Mouse (Mus musculus): ENCODE measurements at regions not wholly inside any gene's neighbourhood (a gene's known extent, or its start where the extent isn't known, plus 50 kb on each side); places are given as distances from the start of the nearest gene placed in this dataset.

DNA sequence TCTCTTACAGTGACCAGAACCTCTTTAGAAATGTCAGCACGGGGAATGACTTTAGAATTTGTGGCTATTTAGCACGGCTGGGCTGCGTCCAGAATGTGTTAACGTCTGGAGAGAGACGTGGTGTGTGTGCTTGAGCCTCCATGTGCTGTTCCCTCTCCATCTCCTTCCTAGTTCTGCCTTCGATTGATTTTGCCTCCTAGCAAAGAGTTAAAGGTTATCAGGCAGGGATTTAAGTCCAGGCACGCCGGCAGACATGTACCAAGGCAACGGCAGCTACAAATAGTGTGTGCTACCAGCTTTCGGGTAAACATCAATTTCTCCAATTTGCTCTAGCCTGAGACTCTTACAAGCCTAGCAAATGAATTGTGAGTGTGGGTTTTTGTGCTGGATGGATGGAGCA lies 285.7 kb downstream of the Icos start:
- no peak for DNase-seq (ENCODE audit: low read depth in 1 of 2, low spot score in 2 of 2)

DNA sequence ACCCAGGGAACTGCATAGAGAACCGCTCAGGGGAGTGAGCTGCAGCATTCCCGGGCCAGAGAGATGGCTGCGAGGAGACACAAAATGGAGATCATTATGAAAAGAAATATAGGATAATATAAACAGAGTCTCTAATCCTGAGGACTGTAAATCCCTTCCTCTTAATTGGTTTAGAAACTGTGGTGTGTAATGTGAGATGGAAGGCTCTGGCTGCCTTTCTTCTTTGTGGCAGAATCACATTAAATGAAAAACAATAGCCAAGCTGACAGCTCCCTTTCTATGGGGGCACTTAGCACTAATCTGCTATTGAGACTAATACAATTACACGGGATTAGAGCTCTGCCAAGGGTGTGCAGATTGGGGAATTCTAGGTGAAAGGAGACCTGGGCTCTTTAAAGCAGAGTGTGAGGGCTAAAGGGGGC lies 288.0 kb downstream of the Icos start:
- DNase-seq (ENCODE audit: low read depth in 1 of 2, low spot score in 2 of 2), result no peak

DNA sequence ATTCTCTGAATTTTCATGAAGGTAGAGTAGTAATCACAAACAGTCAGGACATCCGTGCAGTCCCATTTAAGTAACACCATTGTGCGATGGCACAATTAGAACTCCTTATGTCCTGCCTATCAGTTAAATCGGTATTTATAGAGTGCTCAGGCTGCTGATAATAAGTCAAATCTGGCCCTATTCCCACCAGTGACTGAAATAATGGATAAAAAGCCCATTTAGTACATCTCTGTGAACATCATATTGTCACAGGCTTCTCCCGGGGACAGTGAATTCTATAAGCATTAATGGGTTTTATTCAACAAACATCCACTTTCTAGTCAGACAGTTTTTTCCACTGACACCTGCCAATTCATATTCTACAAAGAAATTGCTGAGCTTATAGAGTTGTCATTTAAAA lies 296.1 kb downstream of the Icos start:
- DNase-seq (ENCODE audit: low read depth in 1 of 2, low spot score in 2 of 2), result no peak

DNA sequence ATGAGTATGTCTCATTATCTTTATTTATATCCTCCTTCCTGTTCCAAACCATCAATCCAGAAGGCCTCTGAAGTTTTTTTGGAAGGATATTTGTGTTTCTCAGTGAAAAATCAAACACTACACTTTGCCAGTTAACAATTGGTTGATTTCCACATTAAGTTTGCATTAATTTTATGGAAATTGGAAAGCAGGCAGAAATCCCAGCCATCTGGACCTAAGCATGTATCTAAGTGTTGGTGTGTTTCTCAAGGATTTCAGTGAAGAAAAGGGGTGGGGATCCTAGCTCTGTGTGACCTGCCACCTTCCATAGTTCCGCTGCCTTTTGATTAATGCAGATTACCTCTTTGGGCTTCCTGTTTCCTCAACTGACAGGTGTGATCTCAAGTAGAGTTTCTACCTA lies 296.5 kb downstream of the Icos start:
- DNase-seq (ENCODE audit: low read depth in 1 of 2, low spot score in 2 of 2), result no peak

DNA sequence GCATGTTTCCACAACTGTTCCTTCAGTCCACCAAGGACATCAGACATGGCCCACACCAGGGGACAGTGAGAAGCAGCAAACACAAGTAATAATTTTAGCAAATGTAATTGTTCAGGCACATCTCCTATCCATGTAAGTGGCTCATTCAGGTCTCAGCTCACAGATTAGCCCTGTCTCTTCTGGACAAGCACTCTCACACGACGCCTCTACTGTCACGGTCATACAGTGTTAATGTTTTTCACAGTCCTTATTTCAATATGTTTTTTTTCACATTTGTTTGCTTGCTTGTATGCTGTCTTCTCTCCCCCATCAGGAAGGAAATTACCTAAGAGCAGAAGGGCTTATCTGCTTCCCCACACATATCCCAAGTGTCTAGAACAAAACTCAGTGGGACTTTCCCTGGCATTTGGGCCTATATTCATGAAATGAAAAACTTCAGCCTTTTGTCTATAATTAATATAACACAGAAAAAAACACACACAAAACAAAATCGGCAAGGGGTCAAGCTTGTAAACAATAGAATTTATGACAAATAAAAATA lies 299.5 kb downstream of the Icos start:
- no peak for DNase-seq (ENCODE audit: low read depth in 1 of 2, low spot score in 2 of 2)

DNA sequence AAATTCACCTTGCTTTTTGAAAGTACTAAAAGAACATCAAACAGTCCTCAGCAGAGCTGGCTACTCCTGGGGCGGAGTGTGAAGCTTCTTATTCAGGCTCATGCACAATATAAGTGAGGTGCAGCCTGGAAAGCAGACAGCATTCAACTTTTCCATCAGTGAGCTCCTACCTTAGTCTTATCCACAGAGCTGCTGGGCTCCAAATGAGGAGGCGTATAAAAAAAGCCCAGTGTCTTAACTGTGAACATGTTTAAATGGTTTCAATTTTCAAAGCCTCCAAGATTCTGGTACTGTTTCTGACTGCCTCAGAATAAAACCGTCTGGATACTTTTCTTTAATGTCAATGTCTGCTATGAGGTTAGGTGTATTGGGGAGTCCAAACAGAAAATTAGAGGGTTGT lies 310.5 kb downstream of the Icos start:
- DNase-seq (ENCODE audit: low read depth in 1 of 2, low spot score in 2 of 2), result no peak

DNA sequence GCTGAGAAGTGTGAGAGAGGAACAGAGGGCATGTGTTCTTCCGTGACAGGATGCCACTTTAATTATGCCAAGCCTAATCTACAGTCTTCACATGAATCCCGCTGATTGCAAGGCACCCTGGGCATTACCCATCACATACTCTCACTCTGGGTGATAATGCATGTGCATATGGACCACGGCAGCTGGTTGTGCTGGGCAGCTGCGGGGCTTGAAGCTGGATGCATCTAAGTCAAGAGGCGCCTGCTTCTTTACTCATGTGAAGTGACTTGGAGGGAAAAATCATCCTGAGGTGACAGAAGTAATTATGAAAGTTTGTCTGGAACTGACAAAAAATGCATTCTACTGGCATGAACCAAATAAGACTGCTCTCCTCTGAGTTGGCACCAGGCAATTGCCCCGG lies 311.2 kb downstream of the Icos start:
- no peak for DNase-seq (ENCODE audit: low read depth in 1 of 2, low spot score in 2 of 2)

DNA sequence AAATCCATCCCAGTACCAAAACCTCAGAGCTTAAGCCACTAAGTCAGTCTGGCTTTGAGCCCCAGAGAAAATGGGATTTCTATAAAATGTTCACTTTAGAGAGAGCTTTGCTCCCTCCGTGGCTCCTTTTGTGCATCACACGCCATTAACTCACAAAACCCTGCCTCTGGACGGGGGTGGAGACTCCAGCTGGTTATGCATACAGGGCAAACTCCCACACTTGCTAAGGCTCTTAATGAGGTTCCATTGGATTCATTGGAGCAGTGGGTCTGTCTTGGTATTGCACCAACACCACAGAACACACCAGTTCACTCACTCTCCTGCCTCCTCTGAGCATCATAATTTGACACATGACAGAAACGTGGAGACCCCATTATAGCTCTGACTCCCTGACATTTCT lies 311.8 kb downstream of the Icos start:
- DNase-seq (ENCODE audit: low read depth in 1 of 2, low spot score in 2 of 2), result no peak

DNA sequence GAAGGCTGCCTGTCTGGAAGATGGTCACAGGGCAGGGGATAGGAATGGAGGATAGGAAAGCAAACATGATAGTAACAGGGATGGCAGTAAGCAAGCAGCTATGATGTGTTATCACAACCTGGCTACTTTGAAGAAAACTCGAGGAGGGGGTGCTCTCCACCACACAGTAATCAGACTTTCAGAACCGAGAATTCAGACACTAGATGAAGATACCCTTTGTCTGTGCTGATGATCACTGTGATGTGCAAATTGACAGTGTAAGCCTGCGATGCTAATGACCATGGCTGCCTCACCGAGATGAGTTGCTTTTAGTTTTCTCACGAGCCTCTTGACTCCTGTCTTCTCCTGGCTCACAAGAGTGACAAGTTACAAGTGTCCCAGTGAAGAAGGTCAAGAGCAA lies 315.4 kb downstream of the Icos start:
- DNase-seq (ENCODE audit: low read depth in 1 of 2, low spot score in 2 of 2), result no peak

DNA sequence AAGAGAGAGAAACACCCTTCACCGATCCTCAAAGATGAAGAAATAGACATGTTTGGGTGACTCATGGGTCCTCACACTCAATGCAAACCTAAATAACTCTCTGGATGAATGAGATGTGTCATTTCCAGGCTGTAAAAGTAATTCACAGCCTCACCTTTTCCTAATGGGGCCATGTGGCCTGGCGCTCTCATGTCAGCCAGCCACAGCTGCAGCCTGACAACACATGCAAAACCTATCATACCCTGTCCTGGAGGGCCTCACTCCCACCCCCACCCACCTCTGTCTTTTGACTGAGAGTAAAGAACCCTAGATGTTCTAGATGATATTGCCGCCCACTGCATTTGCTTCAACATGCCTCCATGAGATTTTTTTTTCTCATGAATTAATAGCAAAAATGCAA lies 317.5 kb downstream of the Icos start:
- DNase-seq (ENCODE audit: low read depth in 1 of 2, low spot score in 2 of 2), result no peak

DNA sequence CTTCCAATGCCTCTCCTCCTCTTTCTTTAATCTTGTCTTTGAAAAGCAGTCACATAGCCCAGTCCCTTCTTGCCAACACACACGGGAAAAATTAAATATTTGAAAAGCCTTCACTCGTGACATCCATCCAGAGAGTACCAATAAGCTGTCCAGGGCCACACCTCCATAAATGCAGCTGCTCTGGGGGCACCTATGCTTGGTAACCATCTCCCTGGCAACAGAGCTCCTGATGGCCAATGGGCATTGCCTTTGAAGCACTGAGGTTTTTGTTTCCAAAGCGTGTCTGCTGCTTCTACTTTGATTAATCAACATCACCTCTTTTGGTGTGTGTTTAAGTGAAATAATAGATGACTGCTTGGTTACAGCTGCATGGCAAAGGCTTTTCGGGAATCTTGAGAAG lies 319.1 kb downstream of the Icos start:
- DNase-seq (ENCODE audit: low read depth in 1 of 2, low spot score in 2 of 2), result no peak

DNA sequence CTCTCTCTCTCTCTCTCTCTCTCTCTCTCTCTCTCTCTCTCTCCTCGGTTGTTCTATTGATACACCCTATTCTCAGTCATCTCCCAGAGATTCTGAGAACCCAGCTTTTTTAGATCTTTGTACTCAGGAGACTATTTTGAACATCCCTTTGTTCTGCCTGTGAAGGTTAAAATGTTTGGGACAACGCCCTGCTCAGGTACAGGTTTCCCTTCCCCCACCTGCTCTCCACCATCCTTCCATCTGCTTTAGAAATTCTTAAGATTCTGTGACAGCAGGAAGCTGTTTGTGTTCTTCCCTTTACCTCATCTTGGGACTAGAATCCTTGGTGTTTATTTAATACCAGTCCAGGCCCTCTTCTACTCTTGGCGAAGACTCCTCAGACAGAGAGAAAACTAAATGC lies 319.6 kb downstream of the Icos start:
- no peak for DNase-seq (ENCODE audit: low read depth in 1 of 2, low spot score in 2 of 2)

DNA sequence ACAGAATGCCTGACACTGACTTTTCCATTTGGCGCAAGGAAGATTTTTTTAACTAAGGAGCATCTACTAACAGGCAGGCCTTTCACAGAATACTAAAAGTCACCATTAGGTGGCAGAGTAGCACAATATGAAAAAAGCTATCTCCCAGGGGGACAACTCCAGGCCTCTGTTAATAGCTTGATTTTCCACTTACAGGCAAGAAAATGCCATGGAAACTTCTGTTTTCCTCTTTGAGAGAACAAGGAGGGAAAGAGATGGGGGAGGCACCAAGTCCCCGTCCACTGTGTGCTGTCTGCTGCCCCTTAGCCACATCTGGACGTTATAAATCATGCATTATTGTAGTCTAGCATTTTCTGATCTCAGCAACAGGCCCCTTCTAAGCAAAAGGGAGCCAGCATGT lies 320.3 kb downstream of the Icos start:
- DNase-seq (ENCODE audit: low read depth in 1 of 2, low spot score in 2 of 2), result no peak

DNA sequence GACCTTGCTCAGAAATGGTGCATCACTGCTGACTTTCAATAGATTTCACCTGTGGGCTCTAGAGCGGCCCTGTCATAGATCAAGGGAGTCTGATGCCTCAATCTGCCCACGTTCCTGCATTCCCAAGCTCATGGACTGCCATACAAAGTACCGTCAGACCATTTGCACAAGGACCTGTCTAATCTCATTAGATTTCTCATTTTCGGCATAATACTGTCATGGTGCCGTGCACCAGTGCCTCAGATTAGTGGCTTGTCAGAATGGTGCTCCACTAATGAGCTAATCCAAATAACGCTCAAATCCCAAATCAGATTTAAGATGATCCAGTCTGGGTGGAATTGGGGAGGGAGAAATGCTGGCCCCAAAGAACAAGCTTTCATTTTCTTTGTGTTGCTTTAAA lies 321.1 kb downstream of the Icos start:
- no peak for DNase-seq (ENCODE audit: low read depth in 1 of 2, low spot score in 2 of 2)

DNA sequence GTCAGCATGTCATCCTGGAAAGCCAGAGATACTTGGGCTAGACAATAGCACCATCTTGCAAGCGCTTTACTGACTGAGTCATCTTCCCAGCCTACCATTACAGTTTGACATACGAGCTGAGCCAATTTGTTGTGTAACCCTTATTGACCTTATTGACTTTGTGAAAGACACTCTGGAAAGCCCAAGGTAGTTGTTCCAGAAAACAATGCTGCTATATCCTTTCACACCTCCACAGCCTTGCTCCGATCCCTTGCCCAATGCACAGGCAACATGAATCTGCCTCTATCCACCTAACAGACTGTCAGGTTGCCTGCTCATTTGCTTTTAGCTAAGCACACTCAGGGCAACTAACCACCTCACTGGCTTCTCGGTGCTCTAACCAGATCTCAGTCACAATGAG lies 322.8 kb downstream of the Icos start:
- no peak for DNase-seq (ENCODE audit: low read depth in 1 of 2, low spot score in 2 of 2)

DNA sequence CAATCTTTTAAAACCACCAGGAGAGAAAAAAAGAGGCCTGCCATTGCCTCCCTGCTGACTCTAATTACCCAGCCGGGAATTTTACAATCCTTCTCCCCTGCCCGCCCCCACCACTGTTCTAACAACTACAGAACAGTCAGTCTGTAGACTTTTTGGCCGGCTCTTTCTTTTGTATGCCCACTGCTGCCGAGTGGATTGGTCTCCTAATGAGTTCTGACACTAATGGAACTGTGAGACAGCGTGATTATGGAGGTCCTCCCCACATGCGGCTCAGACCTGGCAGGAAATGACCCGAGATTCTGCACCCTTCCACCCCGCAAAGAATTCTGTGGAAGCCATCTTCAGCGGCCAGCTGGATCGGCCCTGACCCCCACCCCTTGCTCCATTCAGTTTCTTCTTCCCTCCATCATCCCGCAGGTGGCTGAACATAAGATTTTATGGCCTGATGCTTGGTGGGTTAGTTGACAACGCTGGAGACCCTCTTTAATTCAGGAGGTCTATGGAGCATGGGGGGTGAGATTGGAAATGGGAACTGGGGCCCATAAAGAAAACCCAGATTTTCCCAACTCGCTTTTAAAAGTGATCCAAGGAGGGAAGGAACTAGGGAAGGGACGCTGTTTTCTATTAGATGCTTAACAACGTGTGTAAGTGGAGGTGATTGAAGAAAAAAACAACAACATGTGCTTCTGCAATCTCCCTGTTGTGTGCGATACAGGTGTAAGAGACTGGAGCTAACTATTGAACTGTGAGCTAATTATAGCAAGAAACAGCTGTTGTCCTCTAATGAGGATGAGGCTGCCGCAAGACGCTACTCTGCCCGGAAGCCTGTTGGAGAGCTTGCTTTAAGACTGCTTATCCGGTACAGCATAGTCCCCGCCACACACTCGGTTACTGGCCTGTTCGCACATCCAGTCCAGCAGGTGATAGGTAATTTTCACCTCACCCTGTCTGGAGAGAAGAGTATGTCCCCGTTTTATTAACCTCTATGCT lies 323.6 kb downstream of the Icos start:
- DNase-seq (ENCODE audit: low read depth in 1 of 2, low spot score in 2 of 2), result no peak

DNA sequence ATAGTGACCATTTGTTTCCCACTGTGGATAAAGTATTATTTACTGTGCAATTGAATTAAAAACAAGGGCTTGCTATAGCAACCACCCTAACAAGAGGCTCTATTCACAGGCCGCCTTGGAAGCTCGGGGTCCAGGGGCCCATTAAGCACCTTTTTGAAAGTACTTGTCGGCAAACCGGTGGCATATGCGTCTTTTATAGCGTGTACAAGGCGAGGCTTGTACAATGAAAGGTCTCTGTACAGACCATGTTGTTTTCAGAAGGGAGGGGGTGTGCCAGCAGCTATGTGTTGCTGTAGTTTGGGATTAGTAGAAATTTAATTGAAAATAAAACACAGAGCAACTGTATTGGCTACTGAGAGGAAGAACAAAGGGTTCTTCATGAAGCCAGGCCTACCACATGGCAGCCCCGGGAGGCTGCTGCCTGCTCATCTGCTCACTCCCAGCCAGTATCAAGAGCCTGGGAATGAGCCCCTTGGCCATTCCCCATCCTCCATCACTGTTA lies 324.9 kb downstream of the Icos start:
- no peak for DNase-seq (ENCODE audit: low read depth in 1 of 2, low spot score in 2 of 2)

DNA sequence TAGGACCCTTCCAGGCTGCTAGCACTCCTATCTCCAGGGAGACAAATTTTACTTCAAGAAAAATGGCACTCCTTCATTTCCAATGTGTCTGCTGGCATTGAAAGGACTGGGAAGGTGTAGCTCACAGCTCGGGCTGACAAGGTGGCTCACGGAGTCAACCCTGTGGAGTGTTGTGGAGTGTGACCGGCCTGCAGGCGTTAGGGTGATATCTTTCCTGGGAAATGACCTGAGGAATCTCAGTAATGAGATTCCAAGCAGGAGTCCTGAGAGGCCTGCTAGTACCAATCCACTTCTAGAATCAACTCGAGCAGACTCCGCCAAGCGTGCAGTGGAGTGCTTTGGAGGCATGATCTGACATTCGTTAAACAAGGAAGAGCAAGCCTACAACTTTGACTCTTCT lies 328.6 kb downstream of the Icos start:
- DNase-seq (ENCODE audit: low read depth in 1 of 2, low spot score in 2 of 2), result no peak

DNA sequence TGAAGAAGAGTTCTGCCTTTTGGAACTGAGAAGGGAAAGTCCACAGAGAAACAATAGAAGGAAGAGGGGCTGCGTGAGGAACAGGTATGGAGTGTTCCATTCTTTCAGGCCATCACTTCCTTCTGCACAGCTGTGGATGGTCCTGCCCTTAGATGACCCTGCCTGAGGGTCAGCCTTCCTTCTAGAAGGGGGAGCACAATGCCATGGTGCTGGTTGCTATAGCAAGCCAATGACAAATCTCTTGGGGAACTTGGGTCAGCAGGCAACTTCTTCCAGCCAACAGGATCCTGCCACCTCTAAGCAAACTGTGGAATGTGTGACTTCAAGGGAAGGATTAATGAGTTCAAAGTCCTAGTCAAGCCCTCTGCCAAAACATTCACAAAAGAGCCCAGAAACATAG lies 329.1 kb upstream of the Pard3b start:
- no peak for DNase-seq (ENCODE audit: low read depth in 1 of 2, low spot score in 2 of 2)

DNA sequence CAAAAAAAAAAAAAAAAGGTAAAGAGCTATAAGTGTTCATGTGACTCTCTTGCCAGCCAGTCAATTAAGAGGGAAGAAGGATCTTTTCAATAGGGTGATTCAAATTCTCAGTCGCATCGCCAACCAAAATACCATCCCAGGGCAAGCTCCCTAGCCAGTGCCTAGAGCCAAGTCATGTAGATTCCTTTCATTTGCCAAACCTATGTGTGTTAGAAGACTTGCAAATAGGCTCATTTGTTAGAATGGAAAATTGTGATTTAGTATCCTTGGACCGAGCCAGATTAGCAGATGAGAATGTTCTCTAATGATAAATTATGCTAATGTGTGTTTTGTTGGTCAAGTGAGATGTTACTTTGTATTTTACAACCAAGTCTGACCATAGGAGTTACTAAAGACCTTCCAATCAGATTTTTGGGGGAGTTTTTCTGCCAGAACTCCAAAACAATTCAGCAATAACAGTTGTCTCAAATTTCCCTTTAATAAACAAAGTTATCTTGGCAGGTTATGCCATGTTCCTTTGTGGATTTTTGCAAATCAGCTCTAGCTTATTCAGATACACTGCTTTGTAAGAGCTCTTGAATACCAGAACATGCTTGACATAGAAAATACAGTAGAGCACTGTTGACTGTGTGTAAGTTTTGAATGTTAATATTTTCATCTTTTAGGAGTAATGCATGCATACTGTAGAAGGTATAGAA lies 328.4 kb upstream of the Pard3b start:
- DNase-seq (ENCODE audit: low read depth in 1 of 2, low spot score in 2 of 2), result no peak

DNA sequence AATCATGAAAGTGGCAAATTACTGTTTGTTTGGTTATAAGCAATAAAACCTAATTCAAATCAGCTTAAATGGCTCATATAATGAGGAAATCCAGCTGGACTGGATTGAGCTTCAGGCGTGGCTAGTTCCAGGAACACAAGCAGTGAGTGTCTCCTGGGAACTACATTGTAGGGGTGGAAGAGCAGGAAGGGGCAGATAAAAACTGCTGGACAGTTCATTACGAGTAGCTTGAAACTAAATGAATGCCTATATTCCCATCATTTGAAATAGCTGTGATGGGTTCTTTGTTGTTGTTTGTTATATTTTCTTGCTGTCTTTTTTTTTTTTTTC lies 327.9 kb upstream of the Pard3b start:
- DNase-seq (ENCODE audit: low read depth in 1 of 2, low spot score in 2 of 2), result no peak

DNA sequence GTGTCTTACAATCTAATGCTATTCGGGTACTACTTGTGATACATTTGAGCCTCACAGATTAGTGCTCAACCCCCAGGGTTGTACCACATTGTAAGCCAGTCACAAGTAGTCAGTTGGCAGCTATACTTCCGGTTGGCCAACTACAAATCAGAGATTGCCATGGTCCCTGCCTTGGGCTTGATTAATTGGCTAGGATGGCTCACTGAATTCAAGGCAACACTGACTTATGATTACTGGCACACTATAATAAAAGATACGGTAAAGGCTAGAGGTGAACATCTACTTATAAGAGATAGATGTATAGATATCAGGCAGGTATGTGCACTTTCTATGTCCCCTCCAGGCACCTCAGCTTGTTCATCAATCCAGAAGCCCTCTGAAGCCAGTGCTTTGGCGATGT lies 325.4 kb upstream of the Pard3b start:
- no peak for DNase-seq (ENCODE audit: low read depth in 1 of 2, low spot score in 2 of 2)
